Mouse (Mus musculus): ENCODE measurements around the gene Btbd35f25.
"Not testable (repeated sequence)": the region's sequence is repeated elsewhere in the genome, so short reads cannot be mapped to it uniquely, and the experiment has no call there.

Gene Btbd35f25

DNA sequence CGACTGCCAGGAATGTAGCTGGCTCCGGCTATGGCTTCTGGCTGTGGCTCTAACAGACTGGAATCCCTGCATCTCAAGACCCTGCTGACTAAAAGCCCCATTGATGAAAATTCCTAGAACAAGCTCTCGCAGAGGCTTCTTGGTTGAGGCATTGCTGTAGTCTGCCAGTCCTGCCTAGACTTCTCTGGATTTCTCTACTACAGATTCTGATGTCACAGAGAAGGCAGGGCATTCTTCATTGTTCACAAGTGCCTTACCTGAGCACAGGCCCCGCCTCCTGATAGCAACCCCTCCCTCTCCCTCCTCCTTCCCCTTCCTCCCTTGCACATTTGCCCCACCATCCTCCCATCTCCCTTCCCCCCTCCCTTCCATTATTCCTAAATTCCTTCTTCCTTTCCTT, at the start of gene Btbd35f25:
Btbd35f25 (minus strand) TSS at position 101 of the 400 bp plus-strand sequence.
- DNase-seq (ENCODE audit: low read depth), result not testable (repeated sequence)

DNA sequence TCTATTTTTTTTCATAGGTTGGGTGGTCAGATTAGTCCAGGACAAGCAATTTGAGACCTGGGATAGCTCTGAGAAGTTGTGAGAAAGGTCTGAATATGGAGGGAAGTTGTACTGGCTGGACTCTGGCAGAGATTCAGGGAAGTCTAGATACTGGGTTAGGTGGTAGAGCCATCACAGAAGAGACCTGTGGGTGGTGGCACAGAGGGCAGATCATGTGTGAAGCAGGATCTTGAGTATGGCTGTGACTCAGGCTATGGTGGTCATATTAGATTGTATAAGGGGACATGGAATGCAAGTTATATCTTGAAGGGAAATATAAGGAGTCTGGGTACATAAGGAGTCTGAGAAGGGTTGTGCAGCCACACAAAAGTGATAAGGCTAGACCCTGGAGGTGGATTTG, 49.3 kb upstream of the Btbd35f25 start:
- DNase-seq (ENCODE audit: low read depth), result no peak

DNA sequence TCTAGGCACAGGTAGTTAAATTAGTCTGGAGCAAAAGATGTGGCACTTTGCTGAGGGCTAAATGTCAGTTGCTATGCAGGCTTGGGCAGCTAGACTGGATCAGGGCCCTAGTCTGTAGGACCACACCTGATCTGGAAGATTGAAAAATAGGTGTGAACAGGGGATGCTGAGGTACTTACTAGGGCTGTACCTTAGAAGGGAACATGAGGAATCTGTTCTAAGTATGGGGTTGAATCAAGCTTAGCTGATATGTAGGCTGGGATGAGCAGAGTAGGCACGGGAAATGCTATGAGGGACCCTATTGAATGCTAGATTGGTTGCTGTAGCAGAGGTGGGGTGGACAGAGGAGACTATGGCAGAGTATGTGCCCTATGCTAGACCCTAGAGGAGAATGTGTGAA, 47.0 kb upstream of the Btbd35f25 start:
- DNase-seq (ENCODE audit: low read depth), result no peak

GRCm38 (mm10) chrX:31745079-31745478, 28.1 kb upstream of the Btbd35f25 start:
- no peak for DNase-seq (ENCODE audit: low read depth)

- no peak for DNase-seq (ENCODE audit: low read depth)
Observed at GRCm38 (mm10) chrX:31736958-31737357, 20.0 kb upstream of the Btbd35f25 start.

Data from c-Kit-positive CD71-positive TER-119-negative erythroid progenitor cells, embryonic 14.5 days (primary cell).